Mouse (Mus musculus): ENCODE results near the gene Trappc5. TPM values are rescaled to one million over a fixed set of nuclear protein-coding genes. Genes with fewer than 3 reads are reported as not detected.

Gene Trappc5
- total RNA-seq, 2 experiments from 2014 or later = 18.2 to 20.7 TPM

- Histone ChIP-seq H3K4me3 (no peak overlapping the region), H3K27ac (no peak overlapping the region)
- TF ChIP-seq CTCF (IDR thresholded peaks at IDR 0.05) = no peak
- intact Hi-C loops (cut with DNase I) = no loop called here
- no peak for DNase-seq
These were observed 21.2 kb upstream of the Trappc5 start for GRCm38 (mm10) chr8:3654726-3655508.

GRCm38 (mm10) chr8:3655526-3655925 is 20.6 kb upstream of the Trappc5 start, which contains the start of gene Retn:
Gene Retn (plus strand): TSS chr8:3655770.
- DNase-seq = no peak
- Histone ChIP-seq H3K4me3 (no peak within 1 kb of the TSS), H3K27ac (no peak within 1 kb of the TSS)
- intact Hi-C loops (cut with DNase I) = no loop called here
- no peak for TF ChIP-seq CTCF (IDR thresholded peaks at IDR 0.05)

DNA sequence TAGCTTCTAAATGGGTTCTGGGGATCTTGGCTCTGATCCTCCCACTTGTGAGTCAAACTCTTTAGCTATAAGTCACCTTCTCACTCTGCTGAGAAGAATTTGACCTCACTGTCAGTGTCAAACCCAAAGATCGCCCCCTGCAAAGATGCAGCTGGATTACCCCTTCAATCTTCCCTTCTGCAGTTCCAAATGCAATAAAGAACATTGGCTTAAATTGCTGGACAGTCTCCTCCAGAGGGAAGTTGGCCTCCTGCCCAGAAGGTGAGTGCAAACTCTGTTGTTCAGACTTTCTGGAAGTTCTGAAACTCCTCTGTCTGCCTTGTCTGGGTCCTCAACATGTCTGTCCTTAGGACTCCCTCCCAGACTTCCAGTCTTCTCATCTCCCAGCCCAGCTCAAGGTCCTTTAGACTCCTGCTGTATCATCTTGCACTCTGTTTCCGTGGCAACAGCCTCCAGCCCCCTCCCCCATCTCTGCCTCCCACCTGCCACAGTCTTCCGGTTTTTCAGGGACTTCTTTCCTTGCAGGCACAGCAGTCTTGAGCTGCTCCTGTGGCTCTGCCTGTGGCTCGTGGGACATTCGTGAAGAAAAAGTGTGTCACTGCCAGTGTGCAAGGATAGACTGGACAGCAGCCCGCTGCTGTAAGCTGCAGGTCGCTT is 19.2 kb upstream of the Trappc5 start:
- no peak for DNase-seq
- Histone ChIP-seq H3K27ac (no peak overlapping the region), H3K4me3 (no peak overlapping the region)
- no peak for TF ChIP-seq CTCF (IDR thresholded peaks at IDR 0.05)
- intact Hi-C loops (cut with DNase I) = no loop called here

- H3K4me3 ChIP-seq = no peak overlapping the region
- intact Hi-C loops (cut with DNase I) = no loop called here
- no peak overlapping the region for H3K27ac ChIP-seq
- DNase-seq = no peak
- TF ChIP-seq CTCF (IDR thresholded peaks at IDR 0.05) = no peak
These were observed 15.2 kb upstream of the Trappc5 start for GRCm38 (mm10) chr8:3660889-3661288.

GRCm38 (mm10) chr8:3664405-3664804 is 11.7 kb upstream of the Trappc5 start:
- H3K4me3 ChIP-seq = no peak overlapping the region
- TF ChIP-seq CTCF (IDR thresholded peaks at IDR 0.05) = no peak
- intact Hi-C loops (cut with DNase I) = no loop called here
- no peak overlapping the region for H3K27ac ChIP-seq
- no peak for DNase-seq

- TF ChIP-seq CTCF (IDR thresholded peaks at IDR 0.05) = no peak
- DNase-seq = no peak
- Histone ChIP-seq H3K4me3 (no peak within 1 kb of the TSS), H3K27ac (no peak within 1 kb of the TSS)
- intact Hi-C loops (cut with DNase I) = no loop called here
These were observed 10.6 kb upstream of the Trappc5 start, which contains the start of gene Mcemp1 for GRCm38 (mm10) chr8:3665507-3665906. Gene Mcemp1 (plus strand): TSS chr8:3665754.

DNA sequence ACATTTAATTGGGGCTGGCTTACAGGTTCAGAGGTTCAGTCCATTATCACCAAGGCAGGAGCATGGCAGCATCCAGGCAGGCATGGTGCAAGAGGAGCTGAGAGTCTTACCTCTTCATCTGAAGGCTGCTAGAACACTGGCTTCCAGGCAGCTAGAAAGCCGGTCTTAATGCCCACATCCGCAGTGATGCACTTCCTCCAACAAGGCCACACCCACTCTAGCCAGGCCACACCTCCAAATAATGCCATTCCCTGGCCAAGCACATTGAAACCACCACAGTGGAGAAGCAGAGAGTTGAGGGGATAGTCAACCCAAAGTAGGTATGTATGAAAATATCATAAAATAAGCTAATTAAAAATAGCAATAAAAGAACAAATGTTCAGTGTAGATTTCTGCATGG is 5.7 kb upstream of the Trappc5 start:
- no peak overlapping the region for H3K4me3 ChIP-seq
- no peak overlapping the region for H3K27ac ChIP-seq
- TF ChIP-seq CTCF (IDR thresholded peaks at IDR 0.05) = no peak
- no peak for DNase-seq
- intact Hi-C loops (cut with DNase I) = loop anchor here (10.0 kb wide), 1 partner anchor 316 kb away; the partner anchor contains the start of gene A430078G23Rik

DNA sequence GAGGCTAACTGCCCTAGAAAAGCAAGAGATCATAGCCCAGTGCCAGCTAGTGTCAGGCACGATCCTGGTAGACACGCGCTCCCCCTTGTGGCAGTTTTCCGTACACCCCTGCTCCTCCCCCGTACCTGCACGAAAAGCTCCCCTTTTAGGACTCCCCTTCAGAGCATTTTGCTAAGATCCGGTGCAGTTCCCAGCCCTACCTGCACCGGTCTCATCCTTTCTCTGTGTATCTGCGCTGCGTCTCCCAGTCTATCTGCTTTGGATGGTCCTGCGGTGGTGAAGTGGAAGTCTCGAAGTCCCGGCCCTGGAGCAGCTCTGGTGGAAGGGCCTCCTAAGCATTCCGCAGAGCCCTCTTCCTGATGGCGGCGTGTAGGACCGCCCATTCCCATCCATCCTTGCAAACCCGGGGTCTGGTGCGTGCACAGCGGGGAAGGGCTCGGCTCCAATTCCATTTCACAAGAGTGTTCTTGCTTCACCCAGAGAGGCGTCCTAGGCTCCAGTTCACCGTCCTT is 4.1 kb upstream of the Trappc5 start, which contains the start of gene Fcor:
Fcor (minus strand) TSS at position 383 of the 512 bp plus-strand sequence.
- H3K27ac ChIP-seq = peak within 1 kb of the TSS; percentile 46
- H3K4me3 ChIP-seq = peak within 1 kb of the TSS; percentile 78
- peak; percentile 85 for DNase-seq
- peak; percentile 91 for TF ChIP-seq CTCF (IDR thresholded peaks at IDR 0.05)
- intact Hi-C loops (cut with DNase I) = loop anchor here (1.0 to 10.0 kb wide), 2 partner anchors 113 to 317 kb away; partner anchors contain the start of gene A430078G23Rik

DNA sequence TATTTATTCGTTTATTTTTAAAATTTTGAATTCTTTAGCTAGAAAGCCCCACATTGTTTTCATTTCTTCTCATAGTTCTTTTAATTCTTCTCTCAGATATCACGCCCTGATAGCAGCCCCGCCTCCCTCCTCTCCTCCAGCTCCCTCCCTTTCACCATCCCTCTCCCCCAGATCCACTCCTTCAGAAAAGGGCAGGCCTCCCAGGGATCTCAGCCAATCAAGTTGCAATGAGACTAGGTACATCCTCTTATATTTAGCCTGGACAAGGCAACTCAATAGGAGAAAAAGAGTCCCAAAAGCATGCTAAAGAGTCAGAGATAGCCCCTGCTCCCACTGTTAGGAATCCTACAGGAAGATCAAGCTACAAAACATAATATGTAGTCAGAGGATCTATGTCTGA is 1.4 kb upstream of the Trappc5 start:
- TF ChIP-seq CTCF (IDR thresholded peaks at IDR 0.05) = no peak

GRCm38 (mm10) chr8:3676993-3677579 is 987 bp downstream of the Trappc5 start:
- no peak for DNase-seq
- TF ChIP-seq CTCF (IDR thresholded peaks at IDR 0.05) = no peak
- Histone ChIP-seq H3K4me3 (peak overlapping the region; percentile 74), H3K27ac (peak overlapping the region; percentile 95)
- intact Hi-C loops (cut with DNase I) = loop anchor here (2.0 to 10.0 kb wide), 2 partner anchors 56 to 322 kb away; partner anchors contain the start of genes A430078G23Rik, Pet100 and Xab2

More for the DNA sequence above, 1.4 kb upstream of the Trappc5 start:
- Histone ChIP-seq H3K4me3 (no peak overlapping the region), H3K27ac (no peak overlapping the region)
- no peak for DNase-seq
- intact Hi-C loops (cut with DNase I) = loop anchor here (1.0 to 10.0 kb wide), 2 partner anchors 115 to 320 kb away; partner anchors contain the start of gene A430078G23Rik

- Histone ChIP-seq H3K27ac (no peak overlapping the region), H3K4me3 (no peak overlapping the region)
- TF ChIP-seq CTCF (IDR thresholded peaks at IDR 0.05) = no peak
- no peak for DNase-seq
- intact Hi-C loops (cut with DNase I) = loop anchor here (10.0 kb wide), 1 partner anchor 324 kb away; the partner anchor contains the start of gene A430078G23Rik
These were observed 2.7 kb downstream of the Trappc5 start for GRCm38 (mm10) chr8:3678831-3679230.

DNA sequence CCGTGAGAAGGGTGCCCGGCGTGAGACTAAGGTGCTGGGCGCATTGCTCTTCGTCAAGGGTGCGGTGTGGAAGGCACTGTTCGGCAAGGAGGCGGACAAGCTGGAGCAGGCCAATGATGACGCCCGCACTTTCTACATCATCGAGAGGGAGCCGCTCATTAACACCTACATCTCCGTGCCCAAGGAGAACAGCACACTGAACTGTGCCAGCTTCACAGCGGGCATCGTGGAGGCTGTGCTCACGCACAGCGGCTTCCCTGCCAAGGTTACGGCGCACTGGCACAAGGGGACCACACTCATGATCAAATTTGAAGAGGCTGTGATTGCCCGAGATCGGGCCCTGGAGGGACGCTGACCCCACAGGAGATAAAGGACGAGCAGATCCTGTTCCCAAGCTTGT is 3.1 kb downstream of the Trappc5 start:
- intact Hi-C loops (cut with DNase I) = loop anchor here (10.0 kb wide), 1 partner anchor 324 kb away; the partner anchor contains the start of gene A430078G23Rik
- H3K4me3 ChIP-seq = no peak overlapping the region
- H3K27ac ChIP-seq = no peak overlapping the region
- no peak for TF ChIP-seq CTCF (IDR thresholded peaks at IDR 0.05)
- DNase-seq = no peak

Measured in gastrocnemius, adult 2 months (tissue).